In the genomic region with DNA sequence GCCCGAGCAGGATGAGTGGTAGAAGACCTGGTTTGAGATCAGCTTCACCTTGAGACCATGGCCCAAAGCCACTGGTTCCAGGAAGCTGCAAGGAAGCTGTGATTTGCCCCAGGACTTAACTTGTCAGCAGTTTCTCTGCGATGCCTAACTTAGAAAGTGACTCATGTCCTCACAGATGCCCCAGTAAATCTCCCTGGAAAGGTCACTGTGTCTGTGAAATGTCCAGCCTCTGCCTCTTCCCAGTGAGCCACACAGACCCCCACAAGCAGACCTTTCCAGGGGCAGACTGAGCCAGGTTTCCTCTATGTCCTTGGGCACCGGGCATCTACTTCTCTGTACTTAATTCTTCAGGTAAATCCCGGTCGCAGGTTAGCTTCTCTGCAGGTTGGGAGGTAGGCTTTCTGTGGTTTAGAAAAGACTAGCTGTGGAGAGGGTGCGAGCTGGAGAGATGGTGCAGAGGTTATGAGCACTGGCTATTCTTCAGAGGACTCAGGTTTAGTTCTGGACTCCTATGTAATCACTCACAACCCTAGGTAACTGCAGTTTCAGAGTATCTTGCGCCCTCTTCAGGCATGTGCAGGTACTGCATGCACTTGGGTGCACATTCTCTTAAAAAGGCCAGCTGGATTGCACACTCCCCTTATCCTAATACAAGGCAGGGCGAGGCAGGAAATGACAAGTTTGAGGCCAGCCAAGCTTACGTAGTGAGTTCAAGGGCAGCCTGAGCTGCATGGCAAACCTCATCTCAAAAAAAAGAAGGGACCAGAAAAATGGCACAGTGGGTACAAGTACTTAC, we compare ENCODE assay signal across 13 mouse cellular contexts. TPM values are rescaled to one million over a fixed set of nuclear protein-coding genes. Genes with fewer than 3 reads are reported as not detected.
DNase-seq lines count a peak whose midpoint lies in the region; ATAC-seq and TF ChIP-seq lines count a peak whose summit lies in the region.
"Had no signal": no experiment of that assay in that cellular context is flagged by ENCODE, and none has a peak within 500 bp of the region (broad histone marks: within the 10 kb centered on the region; RNA-seq: fewer than 3 reads in every experiment).

No protein-coding gene starts in this region.

- no peak overlapping the region for H3K9ac ChIP-seq in limb, embryonic 12.5 days (replicated peaks)
- H3K9ac ChIP-seq: neural tube, embryonic 12.5 days had no signal

- peaks cover 43% of the 10 kb centered on the region for H3K36me3 ChIP-seq in limb, embryonic 12.5 days
- H3K36me3 ChIP-seq: neural tube, embryonic 12.5 days had no signal

- 0 out of 2 replicates have a peak, but pooled peaks cover 10% of the 10 kb centered on the region for H3K9me3 ChIP-seq in limb, embryonic 12.5 days
- H3K9me3 ChIP-seq: neural tube, embryonic 12.5 days had no signal

- H3K4me1 ChIP-seq in limb, embryonic 12.5 days (replicated peaks) = peaks cover 17% of the 10 kb centered on the region
- H3K4me1 ChIP-seq: neural tube, embryonic 12.5 days had no signal

- H3K4me2 ChIP-seq in limb, embryonic 12.5 days = no peak overlapping the region
- H3K4me2 ChIP-seq: neural tube, embryonic 12.5 days had no signal

- peak; percentile 34 for TF ChIP-seq CTCF in left cerebral cortex, adult 2 months (IDR thresholded peaks at IDR 0.05)

- 82% methylated on average over 9 of the region's 9 CpGs for WGBS in limb, embryonic 12.5 days

- intact Hi-C loops in left cerebral cortex, adult 2 months (cut with DNase I) = no loop called here
- intact Hi-C loops in left cerebral cortex, postnatal 10 days (cut with DNase I) = no loop called here

- no peak for ATAC-seq in limb, embryonic 12.5 days (ENCODE audit: insufficient number of reproducible peaks, insufficient read depth, low FRiP score, low TSS enrichment, low read depth)
- no peak for ATAC-seq in activated CD4-positive, CD25-positive, alpha-beta regulatory T cell, adult 4 months
- no peak for ATAC-seq in erythroid progenitor cell, adult 5-6 weeks (replicated peaks; ENCODE audit: low FRiP score, poor library complexity, severe bottlenecking)

- H3K27me3 ChIP-seq in limb, embryonic 12.5 days = no peaks in the 10 kb centered on the region
- H3K27me3 ChIP-seq: neural tube, embryonic 12.5 days had no signal

- H3K4me3 ChIP-seq in left cerebral cortex, adult 2 months = no peak overlapping the region
- no peak overlapping the region for H3K4me3 ChIP-seq in limb, embryonic 12.5 days (replicated peaks)
- H3K4me3 ChIP-seq: erythroblast, embryonic 14.5 days; neural tube, embryonic 12.5 days had no signal

- no peak for DNase-seq in left cerebral cortex, adult 2 months (ENCODE audit: extremely low spot score in 1 of 2, low spot score in 2 of 2)
- no peak for DNase-seq in left cerebral cortex, postnatal 10 days (ENCODE audit: extremely low spot score in 1 of 2, low spot score in 2 of 2)
- DNase-seq in ES-CJ7 (ENCODE audit: low read depth, low spot score) = peak; percentile 89
- peak; percentile 45 for DNase-seq in adrenal gland, postnatal 14 days
- no peak for DNase-seq in layer of hippocampus, postnatal 14 days (ENCODE audit: low spot score in 2 of 2)
- DNase-seq: kidney, adult 8-10 months had no signal

- H3K27ac ChIP-seq in left cerebral cortex, adult 2 months = no peak overlapping the region
- 0 out of 2 replicates have a peak overlapping the region, but pooled peaks have one; percentile 29 for H3K27ac ChIP-seq in limb, embryonic 12.5 days
- H3K27ac ChIP-seq: neural tube, embryonic 12.5 days had no signal

RNA-seq across cellular contexts. Expression of gene Cdh3, which starts 16.7 kb away (rescaled TPM):
- total RNA-seq in left cerebral cortex, adult 2 months (2021) = under 1 TPM; 0.33 to 0.45 TPM
- under 1 TPM; 0.34 to 0.47 TPM for total RNA-seq in left cerebral cortex, postnatal 10 days (2021)
- 0.68 and 0.74 TPM in 2 replicates for total RNA-seq in adrenal gland, postnatal 14 days (2021)
- 62.2 and 65.0 TPM in 2 replicates for polyA plus RNA-seq in limb, embryonic 12.5 days (2016; fragmentation: Nextera tagmentation; extraction: Ambion mirVana)
- not detected for polyA plus RNA-seq in activated CD4-positive, CD25-positive, alpha-beta regulatory T cell, adult 4 months (2017; shearing (Covaris generic))
- total RNA-seq in layer of hippocampus, postnatal 14 days (2021) = 1 to 10 TPM in 1 of 2 experiments, under 1 TPM in 1; 0.12 to 1.5 TPM
- not detected in 2 replicates for total RNA-seq in erythroid progenitor cell, adult 5-6 weeks (2015; ENCODE audit: low replicate concordance)
- not detected in 2 replicates for total RNA-seq in erythroid progenitor cell, adult 5-6 weeks (2017; ENCODE audit: low replicate concordance)
- polyA plus RNA-seq: erythroblast, embryonic 14.5 days had no signal

RNA-seq across cellular contexts. Expression of gene 6030452D12Rik, which starts 27.1 kb away (rescaled TPM):
- total RNA-seq in left cerebral cortex, adult 2 months (2021) = not detected
- not detected for total RNA-seq in left cerebral cortex, postnatal 10 days (2021)
- total RNA-seq in adrenal gland, postnatal 14 days (2021) = not detected in 2 replicates
- not detected in 2 replicates for polyA plus RNA-seq in limb, embryonic 12.5 days (2016; fragmentation: Nextera tagmentation; extraction: Ambion mirVana)
- not detected for polyA plus RNA-seq in activated CD4-positive, CD25-positive, alpha-beta regulatory T cell, adult 4 months (2017; shearing (Covaris generic))
- not detected for total RNA-seq in layer of hippocampus, postnatal 14 days (2021)
- not detected in 2 replicates for total RNA-seq in erythroid progenitor cell, adult 5-6 weeks (2015; ENCODE audit: low replicate concordance)
- total RNA-seq in erythroid progenitor cell, adult 5-6 weeks (2017; ENCODE audit: low replicate concordance) = not detected in 2 replicates
- polyA plus RNA-seq: erythroblast, embryonic 14.5 days; lung, embryonic 16.5 days; neural tube, embryonic 12.5 days; stomach, embryonic 16.5 days had no signal

RNA-seq across cellular contexts. Expression of gene Gm10073, which starts 45.8 kb away (rescaled TPM):
- total RNA-seq in left cerebral cortex, adult 2 months (2021) = 10 to 100 TPM; 76.6 to 90.7 TPM
- total RNA-seq in left cerebral cortex, postnatal 10 days (2021) = 100 to 1,000 TPM; 115 to 119 TPM
- 103 and 135 TPM in 2 replicates for total RNA-seq in adrenal gland, postnatal 14 days (2021)
- 4.5 and 6.3 TPM in 2 replicates for polyA plus RNA-seq in limb, embryonic 12.5 days (2016; fragmentation: Nextera tagmentation; extraction: Ambion mirVana)
- polyA plus RNA-seq in activated CD4-positive, CD25-positive, alpha-beta regulatory T cell, adult 4 months (2017; shearing (Covaris generic)) = 100 to 1,000 TPM in 1 of 2 experiments, 10 to 100 TPM in 1; 85.5 to 100 TPM
- total RNA-seq in layer of hippocampus, postnatal 14 days (2021) = 100 to 1,000 TPM in 1 of 2 experiments, 10 to 100 TPM in 1; 83.2 to 104 TPM
- 32.7 and 35.3 TPM in 2 replicates for total RNA-seq in erythroid progenitor cell, adult 5-6 weeks (2015; ENCODE audit: low replicate concordance)
- total RNA-seq in erythroid progenitor cell, adult 5-6 weeks (2017; ENCODE audit: low replicate concordance) = 12.3 TPM in 1 of 2 replicates, not detected in the other

Comparison
In these comparisons a context has a peak if more than half of its experiments do, and no peak if none do; other contexts are left out.
1. DNase-seq: peak in ES-CJ7 (single experiment) and adrenal gland, postnatal 14 days (single experiment); none in left cerebral cortex, adult 2 months (0 of 2), left cerebral cortex, postnatal 10 days (0 of 2) and layer of hippocampus, postnatal 14 days (0 of 2).